Mouse (Mus musculus) R1 (cell line): ENCODE measurements around the gene Idh3a.

ENCODE experiments used
- DNase-seq: peaks from one replicate; pipeline ENCODE4 v3.0.0-alpha.2; 2018; ENCODE audit warnings: low read depth, low spot score

Gene Idh3a

GRCm38 (mm10) chr9:54647456-54647855, 61.3 kb downstream of the Idh3a start:
- no peak for DNase-seq

GRCm38 (mm10) chr9:54649360-54649759, 63.2 kb downstream of the Idh3a start:
- DNase-seq: no peak

- no peak for DNase-seq
Measured at GRCm38 (mm10) chr9:54652778-54653177, 66.6 kb downstream of the Idh3a start.
